In the genomic region with DNA sequence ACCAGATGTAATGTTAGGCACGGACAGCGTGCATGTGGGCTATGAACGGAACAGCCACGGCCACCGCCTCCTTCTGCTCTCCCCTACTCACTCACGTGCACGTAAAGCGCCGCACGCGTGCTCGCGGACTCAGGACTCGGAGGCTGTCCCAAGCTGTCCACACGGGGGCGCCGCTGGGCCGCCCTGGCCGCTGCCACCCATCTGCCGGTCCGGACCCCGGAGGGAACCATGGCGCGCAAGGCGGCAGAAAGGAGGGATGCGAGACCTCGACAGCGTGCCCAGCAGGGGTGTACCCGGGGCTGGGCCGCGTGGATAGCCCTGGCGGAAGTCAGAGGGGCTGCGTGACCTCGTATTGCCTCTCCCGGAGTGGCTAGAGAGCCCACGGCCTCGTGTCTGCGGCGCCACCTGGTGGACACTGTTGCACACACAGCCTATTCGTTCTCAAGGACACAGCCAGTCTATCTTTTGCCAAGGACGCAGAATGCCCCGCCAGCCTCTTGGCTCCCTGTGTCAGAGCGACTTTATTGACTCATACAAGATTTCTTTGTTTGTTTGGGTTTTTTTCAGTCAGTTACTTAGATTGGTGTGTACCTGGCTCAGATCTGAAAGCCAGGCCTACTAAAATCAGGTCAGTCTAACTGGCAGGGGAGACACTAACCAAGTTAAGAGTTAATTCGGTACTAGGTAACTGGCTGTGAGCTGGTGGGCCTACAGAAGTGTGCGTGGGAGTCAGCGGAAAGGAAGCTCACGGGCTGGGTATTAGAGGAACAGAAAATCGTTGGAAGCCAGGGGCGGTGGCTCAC, we compare ENCODE assay signal across 8 mouse cellular contexts. TPM values are rescaled to one million over a fixed set of nuclear protein-coding genes. Genes with fewer than 3 reads are reported as not detected.
DNase-seq lines count a peak whose midpoint lies in the region; ATAC-seq lines count a peak whose summit lies in the region.

Gene Rsad1, minus strand, starts transcription at position 368 of the 803 bp plus-strand sequence.

- H3K4me3 ChIP-seq in hindbrain, embryonic 14.5 days (replicated peaks; ENCODE audit: low read length) = peak within 1 kb of the TSS; percentile 43

- peak within 1 kb of the TSS; percentile 78 for H3K27ac ChIP-seq in hindbrain, embryonic 14.5 days

- peak; percentile 91 for ATAC-seq in hindbrain, embryonic 14.5 days (ENCODE audit: low FRiP score)

- 5% methylated on average over 49 of the region's 49 CpGs for WGBS in hindbrain, embryonic 14.5 days

- H3K27me3 ChIP-seq in hindbrain, embryonic 14.5 days (ENCODE audit: control insufficient read depth, insufficient read depth, low read length) = no peaks in the 10 kb centered on the region

- no peaks in the 10 kb centered on the region for H3K9me3 ChIP-seq in hindbrain, embryonic 14.5 days (ENCODE audit: control insufficient read depth, low read length)

- H3K9ac ChIP-seq in hindbrain, embryonic 14.5 days = peak within 1 kb of the TSS; percentile 58

- peaks cover 5% of the 10 kb centered on the region for H3K4me1 ChIP-seq in hindbrain, embryonic 14.5 days (replicated peaks; ENCODE audit: control insufficient read depth, insufficient read depth, low read length)

- H3K36me3 ChIP-seq in hindbrain, embryonic 14.5 days (replicated peaks; ENCODE audit: control insufficient read depth, insufficient read depth) = no peaks in the 10 kb centered on the region

- DNase-seq in NIH3T3 (ENCODE audit: low read depth) = peak; percentile 97
- DNase-seq in cerebellum, postnatal 10 days = peak; percentile 98 to 99
- peak; percentile 91 to 95 for DNase-seq in frontal cortex, postnatal 14 days (ENCODE audit: low spot score in 2 of 2)
- peak; percentile 95 for DNase-seq in hindbrain, embryonic 14.5 days (ENCODE audit: low spot score)
- DNase-seq in layer of hippocampus, postnatal 36 days = peak; percentile 94 to 95
- DNase-seq in lung, postnatal 36 days = peak; percentile 97
- DNase-seq in retina, postnatal 1 day = peak; percentile 97
- peak; percentile 87 to 95 for DNase-seq in urinary bladder, adult 18-20 months (ENCODE audit: low spot score in 2 of 2)

- peak within 1 kb of the TSS; percentile 92 for H3K4me2 ChIP-seq in hindbrain, embryonic 14.5 days (replicated peaks)

RNA-seq across cellular contexts. Expression of gene Rsad1, which starts in this region (rescaled TPM):
- polyA plus RNA-seq in hindbrain, embryonic 14.5 days (2014; fragmentation: Nextera tagmentation; extraction: Ambion mirVana) = 6.5 and 7.5 TPM in 2 replicates
- total RNA-seq in layer of hippocampus, postnatal 36 days (2021) = 1 to 10 TPM; 9.0 to 9.8 TPM

Comparison
In these comparisons a context has a peak if more than half of its experiments do, and no peak if none do; other contexts are left out.
1. Peak in every context shown above with its lines: DNase-seq, ATAC-seq, H3K4me3 ChIP-seq and H3K27ac ChIP-seq.